Mouse (Mus musculus) thymus, adult 2 months (tissue): ENCODE measurements at regions not wholly inside any gene's neighbourhood (a gene's known extent, or its start where the extent isn't known, plus 50 kb on each side); places are given as distances from the start of the nearest gene placed in this dataset.

ENCODE experiments used
- CTCF ChIP-seq: fragments of 200-500 bp; IDR thresholded peaks from 2 replicates; pipeline ENCODE4 v1.5.1; 2012; ENCODE audit warnings: mild to moderate bottlenecking, control low read depth, low read length, moderate library complexity, borderline replicate concordance; ENCODE audit not compliant: control insufficient read depth, poor library complexity, insufficient read depth; ENCODE audit errors: extremely low read depth
- POLR2A ChIP-seq: fragments of 200-500 bp; IDR thresholded peaks from 2 replicates; pipeline ENCODE4 v1.6.1; 2012; ENCODE audit warnings: mild to moderate bottlenecking, low read length, control low read depth, moderate library complexity; ENCODE audit not compliant: control insufficient read depth, poor library complexity, insufficient read depth; ENCODE audit errors: extremely low read depth

DNA sequence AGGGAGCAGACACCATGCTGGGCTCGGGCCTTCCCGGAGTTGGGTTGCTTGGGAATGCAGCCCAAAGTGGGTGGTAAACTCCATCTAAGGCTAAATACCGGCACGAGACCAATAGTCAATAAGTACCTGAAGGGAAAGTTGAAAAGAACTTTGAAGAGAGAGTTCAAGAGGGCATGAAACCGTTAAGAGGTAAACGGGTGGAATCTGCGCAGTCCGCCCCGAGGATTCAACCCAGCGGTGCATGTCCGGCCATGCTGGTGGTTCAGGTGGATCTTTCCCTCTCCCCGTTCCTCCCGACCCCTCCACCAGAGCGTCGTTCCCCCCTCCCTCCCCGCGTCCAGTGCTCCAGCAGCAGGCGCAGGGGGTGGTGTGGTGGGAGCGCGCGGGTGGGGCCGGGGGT is 179.1 kb upstream of the Arhgef26 start:
- TF ChIP-seq CTCF, result no peak
- TF ChIP-seq POLR2A, result no peak
